ENCODE assay signal across 8 mouse cellular contexts in genomic region chr14:103650413-103651101, GRCm38 (mm10). TPM values are rescaled to one million over a fixed set of nuclear protein-coding genes. Genes with fewer than 3 reads are reported as not detected.
A peak's percentile ranks its signal among the peaks of the same experiment; 100 is the strongest.
DNase-seq lines count a peak whose midpoint lies in the region; ATAC-seq and TF ChIP-seq lines count a peak whose summit lies in the region.

No protein-coding gene starts in this region.

- H3K4me2 ChIP-seq in CH12.LX (ENCODE audit: insufficient read depth, low read depth, poor library complexity, severe bottlenecking) = peak overlapping the region; percentile 92
- peak overlapping the region; percentile 72 for H3K4me2 ChIP-seq in forebrain, embryonic 11.5 days (ENCODE audit: low read depth, low read length, severe bottlenecking)
- peak overlapping the region; percentile 66 for H3K4me2 ChIP-seq in hindbrain, embryonic 12.5 days (replicated peaks)

- TF ChIP-seq EP300 in CH12.LX (IDR thresholded peaks at IDR 0.05; ENCODE audit: low read length) = no peak

- H3K79me2 ChIP-seq in CH12.LX (replicated peaks; ENCODE audit: control insufficient read depth, extremely low read depth, insufficient read depth, poor library complexity, severe bottlenecking) = peaks cover 31% of the 10 kb centered on the region

- peak; percentile 74 for ATAC-seq in forebrain, embryonic 11.5 days (replicated peaks; ENCODE audit: low FRiP score)
- peak; percentile 78 for ATAC-seq in hindbrain, embryonic 12.5 days (ENCODE audit: low FRiP score)

- in situ Hi-C loops in CH12.LX (cut with MboI; ENCODE audit: low pct_ligation_motif_present, low pct_unique_long_range_greater_than_20kb, low sequenced_read_pairs) = no loop called here

- no peak for TF ChIP-seq RAD21 in CH12.LX (IDR thresholded peaks at IDR 0.05; ENCODE audit: low read depth, low read length)

- peak overlapping the region; percentile 62 for H3K27ac ChIP-seq in CH12.LX (ENCODE audit: insufficient read depth, low read depth)
- peak overlapping the region; percentile 96 for H3K27ac ChIP-seq in forebrain, embryonic 11.5 days (ENCODE audit: low read depth, low read length)
- H3K27ac ChIP-seq in hindbrain, embryonic 12.5 days = peak overlapping the region; percentile 96

- dilution Hi-C loops in CH12.LX (cut with MboI; ENCODE audit: extremely low pct_ligation_motif_present, extremely low pct_unique_long_range_greater_than_20kb, low sequenced_read_pairs) = no loop called here

- peaks cover 3 to 35% of the 10 kb centered on the region in 2 experiments; a peak in 3 of 4 replicates for H3K4me1 ChIP-seq in CH12.LX (ENCODE audit: control insufficient read depth in 1 of 2, insufficient read depth in 2 of 2)
- H3K4me1 ChIP-seq in forebrain, embryonic 11.5 days (replicated peaks; ENCODE audit: control insufficient read depth, insufficient read depth, low read length) = peaks cover 7% of the 10 kb centered on the region
- H3K4me1 ChIP-seq in hindbrain, embryonic 12.5 days = peaks cover 34% of the 10 kb centered on the region

- peak overlapping the region; percentile 18 for H3K9ac ChIP-seq in CH12.LX (ENCODE audit: insufficient read depth, low read depth)
- H3K9ac ChIP-seq in forebrain, embryonic 11.5 days (ENCODE audit: low read length) = peak overlapping the region; percentile 97
- peak overlapping the region; percentile 97 for H3K9ac ChIP-seq in hindbrain, embryonic 12.5 days

- under 1% methylated on average over 61 of the region's 67 CpGs for WGBS in forebrain, embryonic 11.5 days
- WGBS in hindbrain, embryonic 12.5 days = under 1% methylated on average over 52 of the region's 67 CpGs

- H3K27me3 ChIP-seq in CH12.LX (replicated peaks) = peaks cover 1% of the 10 kb centered on the region
- H3K27me3 ChIP-seq in forebrain, embryonic 11.5 days (ENCODE audit: control insufficient read depth, insufficient read depth, low read length) = no peaks in the 10 kb centered on the region
- H3K27me3 ChIP-seq in hindbrain, embryonic 12.5 days = no peaks in the 10 kb centered on the region

- TF ChIP-seq CTCF in CH12.LX (conservative IDR thresholded peaks at IDR 0.05 in 1 of 2, IDR thresholded peaks at IDR 0.05 in 1 of 2; ENCODE audit: low read depth in 2 of 2, low read length in 2 of 2) = no peak
- no peak for TF ChIP-seq CTCF in brain, embryonic 14.5 days (IDR thresholded peaks at IDR 0.05; ENCODE audit: borderline replicate concordance, extremely low read depth, insufficient read depth, insufficient read length)

- H3K4me3 ChIP-seq in CH12.LX (replicated peaks in 1 of 3; ENCODE audit: low read depth in 2 of 3, low read length in 2 of 3, poor library complexity in 1 of 3) = peak overlapping the region; percentile 58 to 88 (median 75)
- peak overlapping the region; percentile 97 for H3K4me3 ChIP-seq in forebrain, embryonic 11.5 days (ENCODE audit: low read depth, low read length)
- H3K4me3 ChIP-seq in hindbrain, embryonic 12.5 days = peak overlapping the region; percentile 76

- peak; percentile 72 for DNase-seq in CH12.LX (ENCODE audit: extremely low read depth)
- DNase-seq in brain, embryonic 14.5 days (ENCODE audit: low read depth) = peak; percentile 88
- peak; percentile 85 for DNase-seq in forebrain, embryonic 11.5 days (ENCODE audit: low spot score)
- peak; percentile 56 to 68 for DNase-seq in layer of hippocampus, postnatal 25 days (ENCODE audit: extremely low spot score in 1 of 2, low spot score in 1 of 2)
- DNase-seq in lung, postnatal 14 days = peak; percentile 54
- peak; percentile 64 for DNase-seq in ovary, postnatal 36 days (ENCODE audit: low spot score)
- DNase-seq in thymus, postnatal 10 days (ENCODE audit: low spot score in 2 of 2) = peak; percentile 86 to 89

- no peaks in the 10 kb centered on the region for H3K36me3 ChIP-seq in CH12.LX (replicated peaks in 1 of 2; ENCODE audit: control insufficient read depth in 1 of 2, insufficient read depth in 1 of 2, low read length in 1 of 2)
- no peaks in the 10 kb centered on the region for H3K36me3 ChIP-seq in forebrain, embryonic 11.5 days (ENCODE audit: control insufficient read depth, insufficient read depth, low read length)
- H3K36me3 ChIP-seq in hindbrain, embryonic 12.5 days = no peaks in the 10 kb centered on the region

- no peaks in the 10 kb centered on the region for H3K9me3 ChIP-seq in CH12.LX (replicated peaks; ENCODE audit: low read length)
- no peaks in the 10 kb centered on the region for H3K9me3 ChIP-seq in forebrain, embryonic 11.5 days (ENCODE audit: control insufficient read depth, low read length)
- no peaks in the 10 kb centered on the region for H3K9me3 ChIP-seq in hindbrain, embryonic 12.5 days (replicated peaks)

- no peak for TF ChIP-seq POLR2A in CH12.LX (IDR thresholded peaks at IDR 0.05; ENCODE audit: low read depth, low read length)
- no peak for TF ChIP-seq POLR2A in brain, embryonic 14.5 days (IDR thresholded peaks at IDR 0.05; ENCODE audit: borderline replicate concordance, extremely low read depth, insufficient read depth, insufficient read length, poor library complexity, severe bottlenecking)

TF ChIP-seq in CH12.LX, 34 proteins besides CTCF, POLR2A, EP300 and RAD21:
- TF ChIP-seq MAZ (IDR thresholded peaks at IDR 0.05; ENCODE audit: low read depth, low read length) = peak; percentile 83
- TF ChIP-seq NRF1 (IDR thresholded peaks at IDR 0.05; ENCODE audit: low read depth, low read length) = peak; percentile 71
- no peak for TF ChIP-seq USF1 (IDR thresholded peaks at IDR 0.05; ENCODE audit: low read depth, low read length)
- TF ChIP-seq CHD1 (IDR thresholded peaks at IDR 0.05; ENCODE audit: low read depth, low read length) = no peak
- 0 out of 2 replicates have a peak, but pooled peaks have one; percentile 1 for TF ChIP-seq SIN3A (IDR thresholded peaks at IDR 0.05; ENCODE audit: low read length)
- peak; percentile 27; the same call in 1 of the 2 replicates for TF ChIP-seq MAX (IDR thresholded peaks at IDR 0.05; ENCODE audit: low read length)
- no peak for TF ChIP-seq MYC (IDR thresholded peaks at IDR 0.05; ENCODE audit: low read depth, low read length)
- TF ChIP-seq BHLHE40 (IDR thresholded peaks at IDR 0.05; ENCODE audit: low read depth, low read length) = peak; percentile 68
- peak; percentile 67 for TF ChIP-seq TCF12 (IDR thresholded peaks at IDR 0.05; ENCODE audit: low read depth, low read length)
- no peak for TF ChIP-seq USF2 (conservative IDR thresholded peaks at IDR 0.05; ENCODE audit: low read depth, low read length)
- peak; percentile 64; the same call in 1 of the 2 replicates for TF ChIP-seq CHD2 (IDR thresholded peaks at IDR 0.05; ENCODE audit: low read length)
TF ChIP-seq in CH12.LX: peak in this region for 7.

RNA-seq across cellular contexts. Expression of gene Slain1, which starts 0.5 kb away (rescaled TPM):
- total RNA-seq in CH12.LX (2012; rRNA removed) (13.1 and 15.0 TPM in 2 replicates), CH12.LX (2014; rRNA removed) (14.8 and 15.9 TPM in 2 replicates)
- polyA plus RNA-seq in CH12.LX (2012; ENCODE audit: insufficient read length, low read depth) = 8.2 and 13.6 TPM in 2 replicates
- 73.9 and 93.0 TPM in 2 replicates for polyA plus RNA-seq in brain, embryonic 14.5 days (2012; rRNA removed)
- polyA plus RNA-seq in forebrain, embryonic 11.5 days (2014; fragmentation: Nextera tagmentation; extraction: Ambion mirVana) = 17.1 and 23.2 TPM in 2 replicates
- polyA plus RNA-seq in hindbrain, embryonic 12.5 days (2016; fragmentation: Nextera tagmentation; extraction: Ambion mirVana) = 19.9 and 22.8 TPM in 2 replicates
- total RNA-seq in layer of hippocampus, postnatal 25 days (2021) = 10 to 100 TPM; 58.9 to 66.6 TPM

Comparison
In these comparisons a context has a peak if more than half of its experiments do, and no peak if none do; other contexts are left out.
1. Peak in every context shown above with its lines: DNase-seq, ATAC-seq, H3K4me3 ChIP-seq and H3K27ac ChIP-seq.
2. H3K9ac ChIP-seq: peak in every context shown above with its lines; median percentile 97 in forebrain, embryonic 11.5 days; 97 in hindbrain, embryonic 12.5 days; 18 in CH12.LX.